Mouse (Mus musculus) lung, embryonic 14.5 days (tissue): ENCODE results near the gene Capn9. TPM values are rescaled to one million over a fixed set of nuclear protein-coding genes. Genes with fewer than 3 reads are reported as not detected.

Experiments
- ATAC-seq: fragments of 200-750 bp; cut with Nextera tagmentation; 2 replicates; pipeline ENCODE4 v1.8.0; 2017; ENCODE audit warnings: mild to moderate bottlenecking, moderate TSS enrichment, moderate library complexity; ENCODE audit not compliant: insufficient read depth
- DNase-seq: peaks from one replicate; pipeline ENCODE4 v3.0.0-alpha.2; 2015
- H3K27ac ChIP-seq: fragments of 300-500 bp; sonication (generic); 2 replicates; pipeline ENCODE4 v1.5.1; 2014; ENCODE audit warnings: low read depth, mild to moderate bottlenecking, moderate library complexity
- H3K27me3 ChIP-seq: fragments of 300-500 bp; sonication (generic); 2 replicates; pipeline ENCODE4 v1.6.1; 2014; ENCODE audit warnings: low read length, control low read depth; ENCODE audit not compliant: insufficient read depth
- H3K36me3 ChIP-seq: fragments of 300-500 bp; sonication (generic); 2 replicates; pipeline ENCODE4 v1.6.1; 2014; ENCODE audit warnings: control low read depth; ENCODE audit not compliant: insufficient read depth
- H3K4me1 ChIP-seq: fragments of 300-500 bp; sonication (generic); 2 replicates; pipeline ENCODE4 v1.6.1; 2014; ENCODE audit warnings: antibody characterized with exemption, control low read depth; ENCODE audit not compliant: insufficient read depth
- H3K4me2 ChIP-seq: fragments of 300-500 bp; sonication (generic); 2 replicates; pipeline ENCODE4 v1.6.1; 2014; ENCODE audit warnings: mild to moderate bottlenecking
- H3K4me3 ChIP-seq: fragments of 300-500 bp; sonication (generic); 2 replicates; pipeline ENCODE4 v1.5.1; 2014; ENCODE audit warnings: low read depth, low read length
- H3K9ac ChIP-seq: fragments of 300-500 bp; sonication (generic); 2 replicates; pipeline ENCODE4 v1.6.1; 2014
- H3K9me3 ChIP-seq: fragments of 300-500 bp; sonication (generic); 2 replicates; pipeline ENCODE4 v1.6.1; 2016; ENCODE audit warnings: low read depth, low read length, control low read depth
- CTCF ChIP-seq: IDR thresholded peaks from 2 replicates; pipeline ENCODE4 v1.5.1; 2016; ENCODE audit warnings: antibody characterized with exemption, low read depth
- WGBS: fragments of 180-500 bp; shearing (Covaris S2); extraction: QIAGEN DNeasy Blood & Tissue Kit; methylation state at CpG from one replicate; pipeline ENCODE4 v1.1.7; 2014; 5-methylcytosine and 5-hydroxymethylcytosine counted together
- polyA plus RNA-seq: library from polyadenylated mRNA; unstranded; fragments of >200 nt; fragmentation: Nextera tagmentation; extraction: Ambion mirVana; gene quantifications from 2 replicates; pipeline ENCODE4 v1.2.1, GENCODE M21; 2014

The Capn9 gene
- polyA plus RNA-seq, 1 experiment from 2014 or later: 0.45 TPM

DNA sequence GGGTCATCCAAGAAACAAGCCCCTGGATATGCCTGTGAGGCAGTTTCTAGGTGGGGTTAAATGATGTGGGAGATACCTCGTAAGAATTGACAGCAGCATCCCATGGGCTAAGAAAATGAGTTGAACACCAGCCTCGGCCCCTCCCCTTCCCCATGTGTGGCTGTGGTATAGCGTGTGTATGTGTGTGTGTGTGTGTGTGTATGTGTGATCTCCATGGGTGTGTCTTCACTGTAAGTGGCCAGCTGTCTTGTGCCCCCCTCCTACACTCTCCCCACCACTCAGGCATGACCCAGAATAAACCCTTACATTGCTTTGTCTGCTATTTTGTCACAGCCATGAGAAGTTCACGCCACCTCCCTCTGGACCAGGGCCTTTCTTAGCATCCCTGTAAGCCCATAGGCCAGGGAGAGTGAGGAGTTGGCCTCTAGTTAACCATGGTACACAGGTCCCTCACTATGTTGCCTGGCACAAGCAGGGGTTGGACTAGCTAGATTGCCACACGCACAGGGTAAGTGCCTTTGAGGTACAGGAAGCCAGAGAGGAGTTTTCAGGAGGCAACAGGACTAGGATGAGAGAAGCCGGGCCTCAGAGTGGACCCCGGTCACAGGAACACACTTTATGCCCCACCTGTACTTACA lies 20.7 kb upstream of the Capn9 start:
- peak overlapping the region; percentile 83 for H3K27ac ChIP-seq
- no peak for DNase-seq
- 83% methylated on average over 7 of the region's 7 CpGs for WGBS
- no peak overlapping the region for H3K4me2 ChIP-seq
- H3K36me3 ChIP-seq: peaks cover 26% of the 10 kb centered on the region
- H3K4me1 ChIP-seq: peaks cover 11% of the 10 kb centered on the region
- no peak overlapping the region for H3K4me3 ChIP-seq
- no peaks in the 10 kb centered on the region for H3K27me3 ChIP-seq
- no peak overlapping the region for H3K9ac ChIP-seq
- no peaks in the 10 kb centered on the region for H3K9me3 ChIP-seq
- TF ChIP-seq CTCF: no peak
- ATAC-seq: no peak

DNA sequence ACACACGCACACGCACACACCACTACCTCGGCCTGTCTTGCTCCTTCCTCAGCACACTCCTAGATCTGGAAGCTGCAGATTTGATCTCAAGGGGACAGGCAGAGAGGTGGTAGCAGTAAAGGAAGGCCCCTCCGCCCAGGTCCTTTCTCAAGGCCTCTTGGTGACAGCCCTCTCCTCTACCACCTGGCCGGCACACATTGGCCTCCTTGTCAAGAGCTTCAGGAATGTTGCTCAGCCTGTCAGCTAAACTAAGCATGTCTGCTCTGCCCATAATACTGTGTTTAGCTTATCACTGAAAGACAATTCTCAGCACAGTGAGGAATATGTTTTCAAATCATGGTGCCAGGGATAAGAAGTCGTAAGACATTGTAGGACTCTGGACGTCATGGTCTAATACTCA lies 19.7 kb upstream of the Capn9 start:
- no peak for TF ChIP-seq CTCF
- H3K9me3 ChIP-seq: no peaks in the 10 kb centered on the region
- peak; percentile 59 for DNase-seq
- H3K4me1 ChIP-seq: peaks cover 11% of the 10 kb centered on the region
- peak; percentile 76 for ATAC-seq
- peak overlapping the region; percentile 83 for H3K27ac ChIP-seq
- 57% methylated on average over 7 of the region's 7 CpGs for WGBS
- 0 out of 2 replicates have a peak overlapping the region, but pooled peaks have one; percentile 2 for H3K4me2 ChIP-seq
- H3K4me3 ChIP-seq: no peak overlapping the region
- H3K36me3 ChIP-seq: peaks cover 17% of the 10 kb centered on the region
- no peaks in the 10 kb centered on the region for H3K27me3 ChIP-seq
- no peak overlapping the region for H3K9ac ChIP-seq

DNA sequence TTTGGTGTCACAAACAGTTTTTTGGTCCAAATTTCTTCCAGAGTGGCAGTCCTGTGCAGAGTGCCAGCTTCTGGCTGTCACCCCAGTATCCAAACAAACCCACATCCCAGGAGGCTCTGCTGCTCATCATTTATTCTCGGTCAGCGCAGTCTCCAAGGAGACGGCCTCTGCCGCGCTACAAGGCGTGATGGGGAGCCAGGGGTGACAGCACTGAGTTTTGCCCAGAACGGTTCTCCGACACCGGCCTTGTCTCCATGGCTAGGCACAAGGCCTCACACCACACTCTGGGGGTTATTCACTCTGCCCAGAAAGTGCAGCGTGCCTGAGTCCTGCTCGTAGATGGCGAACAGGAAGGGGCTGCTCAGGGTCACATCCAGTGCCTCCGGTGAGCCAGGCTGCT lies 19.3 kb upstream of the Capn9 start:
- Histone ChIP-seq H3K9ac (no peak overlapping the region), H3K4me2 (no peak overlapping the region), H3K4me3 (no peak overlapping the region), H3K36me3 (peaks cover 12% of the 10 kb centered on the region), H3K27ac (peak overlapping the region; percentile 83), H3K9me3 (no peaks in the 10 kb centered on the region), H3K4me1 (peaks cover 11% of the 10 kb centered on the region), H3K27me3 (no peaks in the 10 kb centered on the region)
- WGBS: 48% methylated on average over 13 of the region's 13 CpGs
- peak; percentile 47; the same call in 1 of the 2 replicates for ATAC-seq
- no peak for TF ChIP-seq CTCF
- peak; percentile 11 for DNase-seq

DNA sequence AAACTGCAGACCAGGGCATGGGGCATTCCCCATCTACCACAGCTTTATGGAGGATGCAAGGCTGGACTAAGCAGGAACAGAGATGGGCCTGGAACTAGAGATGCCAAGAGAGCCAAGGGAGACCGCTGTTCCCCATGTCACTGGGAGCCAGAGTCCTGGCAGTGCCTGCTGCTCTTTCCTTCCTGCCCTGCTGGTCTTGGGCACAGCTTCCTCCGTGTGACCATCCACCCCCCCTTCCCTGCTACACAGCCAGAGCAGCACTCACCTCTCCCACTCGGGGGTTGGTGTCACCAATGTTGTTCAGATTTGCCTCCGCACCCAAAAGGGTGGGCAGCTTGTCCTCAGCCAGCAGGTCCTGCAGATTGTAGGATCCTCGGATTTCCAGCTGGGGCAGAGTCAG lies 18.4 kb upstream of the Capn9 start:
- DNase-seq (no peak), ATAC-seq (no peak)
- H3K27me3 ChIP-seq: no peaks in the 10 kb centered on the region
- no peak for TF ChIP-seq CTCF
- H3K4me3 ChIP-seq: no peak overlapping the region
- H3K9me3 ChIP-seq: no peaks in the 10 kb centered on the region
- peaks cover 4% of the 10 kb centered on the region; the same call in 1 of the 2 replicates for H3K36me3 ChIP-seq
- no peak overlapping the region for H3K9ac ChIP-seq
- peaks cover 11% of the 10 kb centered on the region for H3K4me1 ChIP-seq
- WGBS: 59% methylated on average over 5 of the region's 5 CpGs
- no peak overlapping the region for H3K4me2 ChIP-seq
- no peak overlapping the region for H3K27ac ChIP-seq

DNA sequence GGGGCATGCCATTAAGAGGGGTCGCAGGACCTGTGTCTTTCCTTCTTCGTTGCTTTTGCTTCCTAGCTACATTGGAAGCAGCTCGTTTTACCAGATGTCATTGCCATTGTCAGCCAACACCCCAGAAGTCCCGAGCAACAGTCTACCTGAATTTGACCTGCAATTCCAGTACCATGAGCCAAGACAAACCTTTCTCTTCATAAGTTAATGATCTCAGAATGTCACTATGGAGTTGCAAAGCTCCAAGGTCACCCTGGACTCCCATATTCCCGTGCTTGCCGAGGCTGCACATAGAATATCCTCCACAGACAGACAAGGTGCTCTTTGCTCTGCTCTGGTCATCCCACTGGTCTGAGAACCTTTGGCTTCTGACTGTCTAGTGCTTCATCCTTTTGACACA lies 8.8 kb upstream of the Capn9 start:
- no peak for TF ChIP-seq CTCF
- Histone ChIP-seq H3K36me3 (no peaks in the 10 kb centered on the region), H3K4me2 (no peak overlapping the region), H3K9ac (no peak overlapping the region), H3K27me3 (no peaks in the 10 kb centered on the region), H3K4me3 (no peak overlapping the region), H3K27ac (no peak overlapping the region), H3K4me1 (0 out of 2 replicates have a peak, but pooled peaks cover 6% of the 10 kb centered on the region), H3K9me3 (no peaks in the 10 kb centered on the region)
- DNase-seq (no peak), ATAC-seq (no peak)
- WGBS: 73% methylated on average over 6 of the region's 6 CpGs

DNA sequence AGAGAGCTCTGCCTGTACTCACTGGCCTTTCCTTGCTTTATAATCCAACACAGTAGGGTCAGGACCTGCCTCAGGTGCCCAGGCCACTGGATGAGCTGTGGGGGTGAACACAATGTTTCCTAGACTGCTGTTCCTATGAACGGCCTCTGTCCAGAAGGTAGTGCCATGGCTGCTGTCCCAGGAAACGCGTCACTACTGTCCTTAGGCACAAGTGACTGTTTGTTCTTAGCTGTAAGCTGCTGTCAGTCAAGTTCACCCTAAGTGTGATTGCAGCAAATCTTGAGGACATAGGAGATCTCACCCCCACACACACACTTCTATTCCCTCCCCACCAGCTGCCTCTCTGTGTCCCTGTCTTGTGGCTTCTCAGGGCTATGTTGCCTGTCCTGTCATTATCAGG lies 8.3 kb upstream of the Capn9 start:
- no peak overlapping the region for H3K4me3 ChIP-seq
- H3K36me3 ChIP-seq: no peaks in the 10 kb centered on the region
- no peak for TF ChIP-seq CTCF
- H3K4me1 ChIP-seq: 0 out of 2 replicates have a peak, but pooled peaks cover 6% of the 10 kb centered on the region
- DNase-seq (no peak), ATAC-seq (no peak)
- no peak overlapping the region for H3K27ac ChIP-seq
- no peaks in the 10 kb centered on the region for H3K9me3 ChIP-seq
- 69% methylated on average over 3 of the region's 3 CpGs for WGBS
- no peak overlapping the region for H3K9ac ChIP-seq
- H3K27me3 ChIP-seq: no peaks in the 10 kb centered on the region
- no peak overlapping the region for H3K4me2 ChIP-seq

DNA sequence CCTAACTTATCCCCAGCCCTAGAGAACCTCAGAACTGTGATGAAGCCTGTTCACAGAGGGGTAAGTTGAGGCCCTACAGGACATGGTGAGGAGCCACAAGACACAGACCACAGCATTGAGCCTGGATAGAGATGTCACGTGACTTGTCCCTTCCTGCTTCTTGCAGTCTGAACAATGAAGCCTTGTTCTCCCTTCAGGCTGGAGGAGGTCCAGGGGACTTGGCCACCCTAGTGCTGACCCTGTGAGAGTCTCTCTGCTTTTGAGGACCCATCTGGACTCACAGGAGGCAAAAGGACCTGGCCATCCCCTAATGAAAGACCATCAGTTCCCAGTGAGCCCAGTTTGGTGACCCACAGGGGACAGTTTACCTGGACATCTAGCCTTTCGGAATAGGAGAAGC lies 6.8 kb upstream of the Capn9 start:
- H3K4me1 ChIP-seq: peaks cover 11% of the 10 kb centered on the region; the same call in 1 of the 2 replicates
- no peak overlapping the region for H3K4me2 ChIP-seq
- no peaks in the 10 kb centered on the region for H3K36me3 ChIP-seq
- H3K9ac ChIP-seq: no peak overlapping the region
- 74% methylated on average over 2 of the region's 2 CpGs for WGBS
- no peaks in the 10 kb centered on the region for H3K9me3 ChIP-seq
- H3K27ac ChIP-seq: peak overlapping the region; percentile 48; the same call in 1 of the 2 replicates
- TF ChIP-seq CTCF: no peak
- no peaks in the 10 kb centered on the region for H3K27me3 ChIP-seq
- no peak overlapping the region for H3K4me3 ChIP-seq
- ATAC-seq (no peak), DNase-seq (peak; percentile 16)
